Mouse (Mus musculus): ENCODE data around the gene Slc35f1.

The Slc35f1 gene

DNA sequence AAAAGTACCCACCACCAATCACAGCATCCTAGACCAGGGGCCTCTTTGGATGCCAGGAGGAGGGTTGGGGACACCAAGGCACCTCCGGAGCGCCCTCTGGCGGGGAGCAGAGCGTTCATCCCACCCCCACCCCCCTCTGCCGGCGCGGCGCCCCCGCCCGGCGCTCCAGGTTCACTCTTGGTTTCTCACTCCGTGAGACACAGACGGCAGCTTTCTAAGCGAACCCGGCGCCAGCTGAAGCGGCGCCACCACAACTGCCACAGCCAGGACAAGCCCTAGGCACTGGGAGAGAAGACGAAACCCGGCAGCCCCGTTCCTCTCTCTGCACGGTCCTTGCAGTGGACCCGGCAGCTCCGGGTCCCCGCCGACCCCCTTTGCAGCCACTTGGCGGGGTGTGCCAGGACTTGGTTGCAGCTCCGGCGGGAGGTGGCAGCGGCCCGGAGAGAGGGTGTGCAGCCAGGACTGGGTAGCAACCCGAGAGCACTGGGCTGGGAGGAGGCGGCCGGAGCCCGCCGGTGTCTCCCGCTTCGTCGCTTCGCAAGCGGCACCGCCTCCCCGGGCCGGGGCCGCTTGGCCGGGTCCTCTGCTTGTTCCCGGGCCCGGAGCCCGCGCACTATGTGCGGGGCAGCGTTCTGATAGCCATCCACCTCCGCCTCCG is at the start of gene Slc35f1:
Slc35f1 (plus strand) TSS at position 200 of the 658 bp plus-strand sequence.
- DNase-seq (ENCODE audit: low read depth): peak; percentile 32

DNA sequence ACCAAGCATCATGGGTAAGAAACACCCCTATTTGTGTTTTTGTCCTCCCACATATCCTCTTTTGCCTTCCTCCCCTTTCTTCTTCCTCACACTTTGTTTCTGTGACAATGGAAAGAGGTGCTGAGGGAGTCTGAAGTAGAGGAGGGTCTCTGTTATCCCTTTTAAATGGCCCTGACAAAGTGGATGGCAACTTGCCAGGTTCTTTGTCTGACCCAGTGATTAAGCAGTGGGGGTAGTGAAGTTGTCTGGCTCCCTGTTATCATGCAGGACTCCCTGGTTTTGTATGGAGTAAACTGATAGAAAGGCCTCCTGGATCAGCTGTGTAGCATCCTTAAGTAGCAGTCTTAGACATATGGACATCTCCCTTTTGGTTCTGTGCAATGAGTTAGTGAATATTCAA is 19.1 kb upstream of the Slc35f1 start:
- DNase-seq (ENCODE audit: low read depth): no peak

DNA sequence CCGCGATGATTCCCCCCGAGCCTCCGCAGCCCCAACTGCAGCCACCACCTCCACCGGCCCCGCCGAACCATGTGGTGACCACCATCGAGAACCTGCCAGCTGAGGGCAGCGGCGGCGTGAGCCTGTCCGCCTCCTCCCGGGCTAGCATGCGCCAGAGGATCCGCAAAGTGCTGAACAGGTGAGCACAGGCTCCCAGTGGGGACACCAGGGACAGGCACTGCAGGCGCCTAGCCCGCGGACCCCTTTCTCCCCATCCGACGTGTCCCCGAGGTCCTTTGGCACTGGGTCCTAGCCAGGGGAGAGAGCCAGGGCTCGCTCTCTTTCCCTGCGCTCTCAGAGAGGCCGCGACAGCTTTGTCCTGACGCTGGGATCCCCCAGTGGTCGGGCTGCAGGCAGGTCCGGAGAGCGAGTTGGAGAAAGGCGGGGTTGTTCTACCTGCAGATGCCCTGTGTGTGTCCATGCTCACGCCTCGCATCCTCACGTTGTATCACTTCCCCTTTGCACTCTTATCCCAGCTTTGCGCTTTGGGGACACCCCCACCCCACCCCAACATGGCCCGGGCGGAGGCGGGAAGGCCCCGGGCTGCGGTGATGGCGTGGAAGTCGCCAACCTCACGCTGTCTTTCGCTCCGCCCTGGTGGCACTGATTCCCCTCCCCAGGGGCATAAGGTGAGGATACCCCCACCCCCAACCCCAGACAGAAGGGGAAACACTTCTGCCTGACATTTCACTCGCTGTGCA is 829 bp downstream of the Slc35f1 start:
- DNase-seq (ENCODE audit: low read depth): no peak

DNA sequence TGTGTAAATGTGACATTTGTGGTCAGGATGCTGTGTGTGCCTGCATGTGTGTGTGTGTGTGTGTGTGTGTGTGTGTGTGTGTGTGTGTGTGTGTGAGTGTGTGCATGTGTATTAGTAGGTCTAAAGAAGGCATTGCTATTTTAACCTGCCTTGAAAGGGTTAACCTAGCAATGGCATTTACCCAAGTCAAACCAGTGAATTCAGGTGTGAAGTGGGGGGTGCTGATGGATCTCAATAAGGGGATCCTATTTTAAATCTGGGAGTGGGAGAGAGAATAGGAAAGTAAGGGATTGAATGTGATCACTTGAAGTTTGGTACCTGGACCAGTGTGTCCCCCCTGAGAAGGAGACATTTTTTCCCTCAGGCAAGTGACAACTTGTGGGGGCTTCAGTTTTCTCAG is 13.4 kb downstream of the Slc35f1 start:
- no peak for DNase-seq (ENCODE audit: low read depth)

DNA sequence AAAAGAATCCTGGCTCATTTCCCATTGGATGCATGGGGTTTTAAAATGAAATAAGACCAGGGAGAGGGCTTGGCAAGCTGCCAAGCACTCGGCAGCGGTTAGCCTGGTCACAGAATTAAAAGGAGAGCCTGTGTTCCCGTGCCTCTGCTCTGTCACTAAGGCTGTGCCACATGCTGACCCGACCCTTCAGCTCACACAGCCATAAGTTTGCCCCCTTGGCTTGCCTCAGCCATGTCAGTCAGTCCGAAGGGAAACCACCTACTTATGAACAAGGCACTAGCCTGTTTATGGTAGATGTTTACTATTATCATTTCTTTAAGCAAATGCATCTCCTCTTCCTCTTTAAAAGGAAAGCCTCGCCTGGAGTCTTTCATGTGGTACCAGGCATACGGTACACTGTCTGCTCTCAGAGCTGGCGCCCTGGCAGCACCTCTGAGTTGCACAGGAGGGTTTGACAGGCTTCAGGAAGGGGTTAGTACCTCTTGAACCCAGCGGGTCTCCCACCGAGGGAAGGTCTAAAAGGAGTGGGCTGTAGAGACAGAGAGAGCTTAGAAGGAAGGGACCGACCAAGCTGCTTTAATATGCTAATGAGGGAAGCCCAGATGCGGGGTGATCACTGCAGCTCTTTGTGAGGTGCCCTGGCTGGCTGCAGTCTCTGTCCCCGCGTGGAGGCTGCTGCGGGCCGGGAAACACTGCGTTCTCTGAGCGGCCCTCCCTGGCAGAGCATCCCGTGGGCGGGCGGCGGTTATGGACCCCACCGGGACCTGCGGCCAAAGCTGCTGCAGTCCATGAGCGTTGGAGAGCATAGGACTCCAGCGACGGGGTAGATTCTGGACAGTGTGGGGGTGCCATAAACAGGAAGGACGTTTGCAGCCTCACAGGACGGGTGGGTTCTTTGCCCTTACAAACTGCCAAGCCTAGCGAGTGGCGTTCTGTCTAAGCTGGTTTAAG is 14.0 kb downstream of the Slc35f1 start:
- DNase-seq (ENCODE audit: low read depth): no peak

DNA sequence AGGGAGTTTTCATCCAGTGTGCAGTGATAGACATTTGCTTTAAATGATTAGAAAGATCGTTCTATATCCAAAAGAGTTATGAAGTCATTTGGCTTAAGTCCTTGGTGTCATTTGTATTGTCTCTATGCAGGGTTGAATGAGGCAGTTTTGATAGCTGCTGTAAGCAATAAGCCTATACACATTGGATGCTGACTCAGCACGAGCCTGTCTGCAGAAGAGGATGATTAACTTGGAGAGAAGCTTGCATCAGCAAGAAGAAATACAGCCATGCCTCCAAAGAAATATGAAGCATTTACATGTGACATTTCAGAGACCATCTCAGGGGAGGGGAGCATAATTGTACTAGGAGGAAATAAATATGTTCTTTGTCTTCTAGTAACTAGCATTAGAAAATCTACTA is 19.1 kb downstream of the Slc35f1 start:
- no peak for DNase-seq (ENCODE audit: low read depth)

DNA sequence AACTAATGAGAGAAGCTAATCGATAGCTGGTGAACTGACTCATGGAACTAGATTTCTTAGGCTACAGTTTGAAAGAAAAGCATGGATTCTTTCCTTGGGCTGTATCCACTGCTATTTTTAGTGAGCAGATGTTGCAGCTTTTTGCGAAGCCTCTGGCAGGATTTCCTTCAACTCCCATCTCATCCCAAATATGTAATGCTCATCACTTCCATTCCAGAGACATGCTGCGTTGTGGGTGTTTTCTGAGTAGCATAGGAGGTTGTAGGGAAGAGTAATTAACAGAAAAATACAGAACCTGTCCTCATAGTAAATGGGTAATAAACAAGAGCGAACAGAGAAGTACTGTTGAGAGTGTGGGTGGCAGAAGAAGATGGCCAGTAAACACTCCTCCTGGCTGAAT is 21.8 kb downstream of the Slc35f1 start:
- no peak for DNase-seq (ENCODE audit: low read depth)

DNA sequence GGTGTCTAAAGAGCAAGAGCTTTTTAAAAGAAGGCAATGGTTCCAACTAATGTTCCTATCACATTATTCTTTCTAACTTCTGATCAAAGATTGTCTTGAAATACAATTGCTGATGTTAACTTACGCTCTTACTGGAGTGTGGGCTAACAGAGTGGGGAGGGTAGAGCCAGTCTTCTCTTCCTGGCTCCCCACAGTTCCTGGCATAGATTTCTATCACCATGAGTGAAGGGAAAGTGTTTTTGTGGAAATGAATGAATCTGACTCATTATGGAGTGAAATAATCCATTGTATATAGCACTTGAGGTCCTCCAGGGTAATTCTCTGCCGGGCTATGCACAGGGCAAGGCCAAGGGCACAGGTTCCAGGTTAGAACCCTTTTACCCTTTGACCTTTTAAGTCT is 24.2 kb downstream of the Slc35f1 start:
- DNase-seq (ENCODE audit: low read depth): no peak

DNA sequence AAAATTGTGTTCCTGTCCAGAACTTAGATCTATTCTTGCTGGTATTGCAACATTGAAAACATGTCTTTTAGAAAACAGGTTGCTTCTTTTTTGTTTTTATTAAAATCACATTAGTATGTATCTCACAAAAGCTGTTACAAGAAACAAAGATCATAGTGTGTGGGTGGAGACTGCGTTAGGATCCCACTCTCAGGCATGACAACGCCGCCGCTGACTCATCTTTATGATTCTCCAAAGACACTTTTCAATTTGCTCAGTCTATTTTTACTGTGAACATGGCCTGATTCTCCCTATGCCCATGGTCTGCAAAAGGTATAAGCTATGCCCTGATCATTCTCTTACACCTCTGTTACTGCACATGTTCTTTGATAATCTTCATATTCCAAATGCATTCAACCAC is 24.8 kb downstream of the Slc35f1 start:
- no peak for DNase-seq (ENCODE audit: low read depth)

DNA sequence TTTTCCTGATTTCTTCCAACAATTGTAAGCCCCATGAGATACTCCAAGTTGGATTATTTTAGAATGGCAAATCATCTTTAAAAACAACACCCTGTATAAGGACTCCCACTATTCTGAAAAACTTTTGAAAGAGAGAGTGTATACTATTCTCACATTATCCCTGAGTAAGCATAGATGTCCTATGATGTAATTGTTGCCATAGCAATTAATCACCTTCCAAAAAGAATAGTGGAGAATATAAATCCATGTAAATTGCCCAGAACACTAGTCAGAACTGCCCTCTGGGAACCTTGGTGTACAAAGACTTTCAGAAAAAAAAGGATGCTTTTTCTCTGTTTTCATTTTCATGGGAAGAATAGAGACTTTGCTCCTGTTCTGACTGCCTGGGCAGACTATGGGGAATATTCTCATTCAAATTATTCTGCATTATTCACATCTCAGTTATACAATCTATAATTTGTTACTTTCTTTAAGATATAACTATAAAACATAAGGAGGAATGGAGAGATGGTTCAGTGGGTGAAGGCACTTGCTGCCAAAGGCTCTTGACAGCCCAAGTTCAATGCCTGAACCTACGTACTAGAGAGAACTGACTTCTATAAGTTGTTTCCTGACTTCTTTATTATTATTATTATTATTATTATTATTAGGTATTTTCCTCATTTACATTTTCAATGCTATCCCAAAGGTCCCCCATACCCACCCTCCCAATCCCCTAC is 28.0 kb downstream of the Slc35f1 start:
- DNase-seq (ENCODE audit: low read depth): no peak

DNA sequence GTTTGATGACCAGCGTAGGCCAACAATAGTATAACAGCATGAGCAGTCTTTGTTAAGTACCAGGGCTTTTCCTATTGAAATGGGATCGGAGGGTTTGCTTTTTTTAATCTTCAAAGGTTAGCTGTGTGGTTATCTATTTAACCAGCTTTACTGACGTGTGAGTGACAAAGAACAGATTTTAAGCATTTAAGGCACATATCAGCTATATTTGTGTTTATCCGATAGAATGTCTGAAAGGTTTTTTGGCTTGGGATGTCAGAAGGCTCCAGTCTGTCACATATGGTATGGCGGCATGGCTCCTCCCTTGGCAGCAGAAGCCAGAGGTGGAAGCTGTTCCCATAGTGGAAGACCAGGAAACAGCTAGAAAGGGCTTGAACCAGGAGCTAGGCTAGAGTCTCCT is 36.3 kb downstream of the Slc35f1 start:
- no peak for DNase-seq (ENCODE audit: low read depth)

DNA sequence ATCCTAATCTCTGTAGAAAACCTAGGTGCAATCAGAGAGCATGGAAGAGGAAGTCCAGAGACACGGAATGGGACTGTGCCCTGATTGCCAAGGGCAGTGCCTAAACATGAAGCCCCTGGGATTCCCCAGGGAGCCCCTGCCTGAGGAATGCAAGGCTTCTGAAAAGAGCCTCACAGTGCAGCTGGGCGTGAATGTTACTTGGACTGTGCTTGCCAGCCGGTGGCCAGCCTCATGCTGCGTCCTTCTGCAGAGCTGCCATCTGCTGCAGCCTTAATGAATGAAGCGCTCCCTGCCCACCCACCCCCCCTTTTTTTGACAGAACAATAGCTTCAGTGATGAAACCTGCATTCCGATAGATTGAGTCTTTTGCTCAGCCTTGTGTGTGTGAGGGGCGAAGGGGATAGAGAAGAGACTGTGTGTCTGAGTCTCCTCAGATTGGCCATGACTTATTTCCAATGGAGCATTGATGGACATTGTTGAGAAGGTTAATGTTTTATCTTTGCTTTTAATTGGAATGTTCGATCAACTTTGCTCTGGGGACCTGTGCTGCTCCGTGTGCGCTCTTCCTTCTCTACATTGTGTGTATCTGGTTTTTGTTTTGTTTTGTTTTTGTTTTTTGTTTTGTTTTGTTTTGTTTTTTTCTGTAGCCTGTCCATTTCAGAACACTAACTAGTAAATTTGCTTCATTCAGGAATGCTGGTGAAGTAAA is 52.5 kb downstream of the Slc35f1 start:
- DNase-seq (ENCODE audit: low read depth): no peak

DNA sequence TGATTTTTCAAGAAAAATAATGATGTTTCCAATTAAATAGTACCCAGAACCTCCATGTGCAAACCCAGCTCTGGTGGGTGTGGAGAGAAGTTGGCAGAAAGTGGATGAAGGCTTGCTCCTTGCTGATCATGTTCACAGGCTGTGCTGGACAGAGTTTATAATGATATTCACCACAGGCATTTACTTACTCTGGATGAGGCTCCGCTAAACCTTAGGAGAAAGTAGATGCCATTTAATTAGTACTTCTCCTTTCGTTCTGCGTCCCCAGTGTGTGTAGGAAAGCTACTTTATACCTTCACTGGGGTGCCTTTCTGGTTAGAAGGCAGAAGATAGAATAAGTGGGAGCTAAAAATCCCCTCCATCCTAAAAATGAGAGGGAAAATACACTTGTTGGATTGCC is 53.5 kb downstream of the Slc35f1 start:
- no peak for DNase-seq (ENCODE audit: low read depth)

DNA sequence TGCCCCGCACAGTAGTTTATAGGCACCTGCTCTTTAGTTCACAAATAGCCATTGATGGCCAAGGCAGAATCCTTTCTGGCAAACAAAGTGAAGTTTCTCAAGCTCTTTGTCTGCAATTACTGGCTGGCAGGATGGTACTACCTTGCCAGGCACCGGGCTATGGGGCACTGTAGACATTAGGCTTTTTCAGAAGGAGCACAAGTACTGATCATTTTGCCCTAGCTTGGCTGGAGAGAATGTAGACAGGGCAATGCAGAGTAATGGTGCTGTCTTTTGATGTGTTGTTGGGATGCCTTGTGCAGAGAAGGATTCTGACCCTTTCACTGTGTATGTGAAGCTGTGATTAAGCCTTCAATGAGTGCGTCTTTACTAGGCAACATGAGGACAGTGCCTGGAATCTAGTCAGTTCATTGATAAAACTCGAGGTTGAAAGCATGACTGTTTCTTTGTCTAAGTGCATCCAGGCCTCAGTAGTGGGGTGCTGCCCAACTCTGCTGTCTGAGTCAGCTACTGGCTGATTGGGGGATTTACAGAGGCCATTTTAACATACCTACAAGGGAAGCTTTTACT is 57.8 kb downstream of the Slc35f1 start:
- no peak for DNase-seq (ENCODE audit: low read depth)

DNA sequence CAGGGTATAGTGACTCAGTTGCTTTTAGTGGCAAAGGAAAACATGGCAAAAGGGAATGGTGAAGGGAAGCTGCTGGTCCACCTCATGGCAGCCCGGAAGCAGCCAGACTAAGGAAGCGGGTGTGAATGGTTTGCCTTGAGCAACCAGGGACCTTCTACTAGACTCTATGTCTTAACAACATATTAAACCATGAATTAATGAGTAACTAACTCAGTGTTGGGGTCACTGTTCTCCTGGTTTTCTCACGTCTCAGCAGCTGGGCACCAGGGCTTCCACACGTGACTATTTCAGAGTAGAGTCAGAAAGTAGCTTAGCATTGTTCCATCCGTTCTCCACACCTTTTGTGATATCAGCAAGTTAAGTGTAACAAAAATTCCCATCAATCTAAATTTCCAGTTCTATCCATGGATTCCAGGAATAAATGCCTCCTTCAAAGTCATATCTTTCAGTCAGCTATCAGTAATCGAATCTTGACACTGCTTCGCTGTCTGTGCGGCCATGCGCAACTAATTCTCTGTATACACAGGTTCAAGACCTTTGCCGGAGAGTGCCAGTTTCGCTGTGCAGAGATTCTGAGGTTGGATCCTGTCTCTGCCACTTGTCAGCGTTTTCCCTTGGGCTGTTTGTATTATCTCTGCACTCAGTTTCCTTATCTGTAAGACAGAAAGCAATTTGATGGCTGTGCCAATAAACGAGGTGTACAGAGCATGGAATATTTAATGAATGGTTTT is 65.8 kb downstream of the Slc35f1 start:
- no peak for DNase-seq (ENCODE audit: low read depth)

DNA sequence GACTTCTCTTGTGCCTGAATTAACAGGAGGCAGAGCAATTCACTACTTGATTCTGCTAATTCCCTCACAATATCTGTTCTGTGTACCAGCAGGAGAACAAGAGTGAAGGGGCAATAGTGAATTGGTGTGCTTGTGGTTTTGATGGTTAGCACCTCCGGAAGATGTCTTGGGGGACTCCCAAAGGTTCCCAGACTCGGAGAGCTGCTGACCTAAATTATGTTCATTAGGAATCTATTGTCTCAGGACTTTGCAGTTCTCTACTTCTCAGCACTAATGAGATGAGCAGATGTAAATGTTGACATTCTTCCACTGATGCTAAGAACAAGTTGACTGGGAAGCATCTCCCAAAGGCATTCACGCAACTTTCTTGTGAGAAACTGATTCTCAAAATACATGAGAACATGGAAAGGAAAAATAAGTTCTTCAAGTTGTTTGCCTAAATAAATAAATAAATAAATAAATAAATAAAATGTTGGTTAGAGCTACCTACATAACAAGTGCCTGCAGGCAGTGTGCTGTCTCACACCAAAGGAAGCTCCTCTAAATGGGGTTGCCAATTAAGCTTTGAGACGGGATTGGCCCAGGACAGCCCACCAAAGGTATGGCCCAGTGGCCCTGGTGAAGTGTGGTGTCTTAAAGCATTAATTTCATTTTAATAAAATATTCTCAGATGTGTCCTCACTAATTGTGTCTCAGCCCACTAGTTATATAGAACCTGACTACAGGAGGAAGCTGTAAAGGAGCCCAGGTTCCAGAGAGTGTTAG is 67.3 kb downstream of the Slc35f1 start:
- no peak for DNase-seq (ENCODE audit: low read depth)

DNA sequence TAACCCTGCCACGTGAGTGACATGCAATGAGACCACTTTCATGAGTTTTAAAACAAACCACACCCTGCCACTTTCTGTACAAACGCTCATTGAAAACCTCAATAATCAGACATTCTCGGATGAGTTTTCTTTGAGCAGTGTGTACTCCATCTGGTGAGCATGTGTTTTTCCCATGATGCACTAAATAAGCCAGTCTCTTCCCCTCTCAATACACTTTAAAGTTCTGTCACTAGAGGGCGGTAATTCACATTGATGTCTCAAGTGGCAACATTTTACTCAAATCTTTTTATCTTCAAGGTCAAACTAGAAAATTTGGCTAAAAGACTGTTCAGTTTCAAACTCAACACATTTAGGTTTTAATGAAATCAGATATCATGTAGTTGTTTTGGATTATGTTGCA is 68.3 kb downstream of the Slc35f1 start:
- peak; percentile 22 for DNase-seq (ENCODE audit: low read depth)

DNA sequence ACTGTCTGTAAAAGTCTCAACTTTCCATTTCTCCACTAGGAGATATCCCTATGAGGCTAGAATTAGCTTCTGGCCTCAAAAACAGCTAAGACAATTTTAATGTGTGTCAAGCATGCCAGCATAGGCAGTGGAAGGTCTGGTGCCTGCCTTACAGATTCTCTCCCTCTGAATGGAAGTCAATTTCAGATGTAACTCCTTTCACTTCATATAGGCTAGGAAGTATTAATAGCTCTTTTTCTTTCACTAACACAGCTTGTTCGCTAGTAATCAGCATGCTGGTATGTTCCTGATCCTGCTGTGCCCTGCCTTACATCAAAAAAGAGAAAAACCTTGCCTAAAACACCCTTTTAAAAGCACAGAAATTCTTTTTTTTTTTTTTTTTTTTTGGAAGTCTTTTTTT is 70.2 kb downstream of the Slc35f1 start:
- DNase-seq (ENCODE audit: low read depth): no peak

DNA sequence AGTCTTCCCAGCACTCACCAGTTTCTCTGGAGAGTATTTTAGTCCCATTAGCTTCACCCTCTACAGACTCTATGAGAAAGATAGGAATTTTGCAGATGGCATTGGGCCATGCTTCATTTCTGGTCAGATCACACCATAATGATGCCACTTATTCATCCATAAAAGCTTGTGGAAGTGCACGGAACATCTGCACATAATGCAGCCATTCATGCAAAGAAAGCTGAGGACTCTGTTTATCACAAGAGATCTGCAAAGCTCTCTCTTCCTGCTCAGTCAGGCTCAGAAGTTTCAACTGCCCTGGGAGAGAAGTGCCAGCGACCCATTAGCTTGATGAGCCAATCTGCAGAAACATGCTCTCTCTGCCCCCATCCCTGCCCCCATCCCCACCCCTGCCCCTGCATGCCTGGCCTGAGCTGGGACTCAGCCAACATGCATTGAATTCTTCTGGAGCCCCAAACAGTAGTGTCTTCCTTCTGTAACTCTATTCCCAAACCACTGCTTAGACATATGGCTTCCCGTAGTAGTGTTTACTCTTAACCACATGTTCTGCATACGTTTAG is 89.7 kb downstream of the Slc35f1 start:
- no peak for DNase-seq (ENCODE audit: low read depth)
